Mouse (Mus musculus) kidney, adult 9 months (tissue): ENCODE results near the gene Ccdc90b.

ENCODE experiments used
- DNase-seq: peaks from one replicate; pipeline ENCODE4 v3.0.0; 2022

The Ccdc90b gene

GRCm38 (mm10) chr7:92560986-92561876 lies at the start of gene Ccdc90b:
Ccdc90b (plus strand) TSS chr7:92561149.
- DNase-seq = peak; percentile 95

DNA sequence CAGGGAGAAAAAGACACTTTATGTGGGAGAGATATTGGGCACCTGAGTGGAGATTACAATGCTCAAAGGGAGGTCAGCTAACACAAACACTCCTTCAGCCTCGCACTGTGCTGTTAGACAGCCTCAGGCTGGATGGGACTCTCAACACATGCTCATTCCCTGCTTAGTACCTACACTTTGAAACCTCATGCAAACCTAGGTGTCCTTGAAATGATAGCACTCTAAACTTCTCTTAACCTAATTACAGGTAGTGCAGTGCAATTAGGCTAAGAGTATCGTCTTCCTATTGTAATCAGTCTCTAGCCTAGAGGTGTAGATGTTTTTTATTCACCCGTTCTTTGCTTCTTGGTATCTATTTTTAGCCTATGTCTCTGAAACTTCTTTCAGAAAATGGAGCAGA lies 40.6 kb upstream of the Ccdc90b start:
- no peak for DNase-seq

GRCm38 (mm10) chr7:92520820-92521219 lies 40.1 kb upstream of the Ccdc90b start:
- peak; percentile 11 for DNase-seq

- no peak for DNase-seq
Measured at GRCm38 (mm10) chr7:92529245-92529644, 31.7 kb upstream of the Ccdc90b start.

DNA sequence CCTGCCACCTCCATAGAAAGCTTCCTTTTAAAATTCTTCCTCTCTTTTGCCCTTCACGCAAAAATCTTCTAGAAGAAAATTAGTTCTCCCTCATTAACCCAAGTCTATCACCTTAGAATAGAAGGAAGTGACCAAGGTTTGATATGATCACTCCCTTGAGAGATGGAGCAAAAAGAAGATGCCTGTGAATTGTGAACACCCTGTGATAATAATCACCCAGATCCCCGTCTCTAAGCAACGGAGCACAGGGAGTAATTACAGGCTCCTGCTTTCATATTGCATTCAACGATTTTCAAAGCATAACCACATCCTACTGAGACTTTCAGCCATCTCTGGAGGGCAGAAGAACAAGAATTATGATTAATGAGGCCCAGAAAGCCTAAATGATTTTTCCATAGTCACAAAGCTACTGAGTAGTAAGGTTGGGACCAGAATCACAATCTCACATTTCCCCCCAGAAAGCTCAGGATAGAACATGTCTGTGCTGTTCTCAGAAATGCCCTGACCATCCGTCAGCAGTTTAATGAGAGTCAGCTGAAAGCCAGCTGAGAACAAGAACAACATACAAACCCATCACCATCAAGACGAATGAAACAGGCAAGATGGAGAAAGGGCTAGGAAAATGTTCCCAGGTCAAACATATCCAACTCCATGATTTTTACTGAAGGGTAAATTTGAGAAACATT lies 28.5 kb upstream of the Ccdc90b start:
- DNase-seq = no peak

DNA sequence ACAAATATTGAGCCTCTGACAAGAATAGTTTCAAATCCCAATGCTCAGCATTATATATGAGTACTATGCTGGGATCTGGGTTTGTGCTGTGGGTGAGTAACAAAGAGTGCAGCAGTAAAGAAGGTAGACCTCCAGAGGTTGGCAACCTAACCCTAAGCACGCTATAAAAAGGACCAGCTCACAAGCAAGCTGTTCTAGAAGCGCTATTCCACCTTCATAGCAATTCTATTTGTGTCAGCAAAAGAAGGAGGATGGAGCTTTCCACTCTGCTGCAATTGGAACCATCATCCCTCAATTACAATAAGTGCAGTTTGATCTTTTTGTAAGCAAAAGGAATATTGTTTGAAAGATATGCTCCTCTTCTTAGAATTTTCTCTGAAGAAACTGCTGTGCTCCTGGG lies 14.2 kb upstream of the Ccdc90b start:
- no peak for DNase-seq

DNA sequence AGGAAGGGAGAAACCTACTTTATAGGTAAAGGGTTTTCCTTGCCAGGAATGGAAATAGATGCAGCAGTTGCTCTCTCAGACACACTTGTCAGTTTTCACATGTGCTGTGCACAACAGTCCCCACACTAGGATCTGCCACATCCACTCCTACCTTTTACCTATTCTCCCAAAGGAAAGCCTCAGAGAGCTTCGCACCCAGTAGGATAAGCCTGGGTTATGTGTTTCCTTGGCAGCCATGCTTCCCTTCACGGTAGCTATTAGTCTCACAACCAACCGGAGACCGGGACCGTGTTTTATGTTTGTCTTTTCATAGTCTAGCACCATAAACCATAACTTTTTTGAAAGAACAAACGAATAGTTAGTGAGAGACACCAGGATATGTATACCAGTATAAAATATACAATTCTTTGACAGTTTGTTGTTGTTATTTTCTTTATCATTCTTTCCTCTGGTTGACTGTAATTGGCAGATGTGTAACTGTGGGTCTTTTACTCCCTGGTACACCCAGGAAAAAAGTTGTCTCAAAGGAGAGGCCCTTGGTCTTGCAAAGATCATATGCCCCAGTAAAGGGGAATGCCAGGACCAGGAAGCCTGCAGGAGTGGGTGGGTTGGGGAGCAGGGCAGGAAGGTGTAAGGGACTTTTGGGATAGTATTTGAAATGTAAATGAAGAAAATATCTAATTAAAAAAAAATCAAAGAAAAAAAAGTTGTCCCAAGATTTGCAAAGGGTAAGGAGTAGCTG lies 10.5 kb upstream of the Ccdc90b start:
- DNase-seq = no peak

DNA sequence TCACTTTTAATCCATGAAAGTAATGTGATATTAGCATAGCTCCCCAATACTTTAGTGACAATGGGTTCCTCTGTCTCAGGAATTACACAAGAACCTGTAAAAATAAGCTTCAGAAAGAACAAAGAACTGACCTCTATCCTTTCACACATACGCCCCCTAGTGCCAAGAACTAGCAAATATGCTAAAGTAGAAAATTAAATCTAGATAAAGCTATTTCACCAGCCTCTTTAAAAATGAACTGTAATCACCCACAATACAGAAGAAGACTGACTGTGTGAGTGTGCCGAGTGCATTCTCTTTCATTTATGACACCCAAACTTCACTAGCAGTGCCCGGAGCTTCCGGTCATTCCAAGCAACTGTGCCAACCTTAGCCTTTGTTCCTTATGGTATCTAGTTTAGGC lies 10.0 kb upstream of the Ccdc90b start:
- peak; percentile 44 for DNase-seq

GRCm38 (mm10) chr7:92558744-92559143 lies 2.2 kb upstream of the Ccdc90b start:
- DNase-seq = no peak

GRCm38 (mm10) chr7:92566775-92567174 lies 5.8 kb downstream of the Ccdc90b start:
- DNase-seq = no peak

DNA sequence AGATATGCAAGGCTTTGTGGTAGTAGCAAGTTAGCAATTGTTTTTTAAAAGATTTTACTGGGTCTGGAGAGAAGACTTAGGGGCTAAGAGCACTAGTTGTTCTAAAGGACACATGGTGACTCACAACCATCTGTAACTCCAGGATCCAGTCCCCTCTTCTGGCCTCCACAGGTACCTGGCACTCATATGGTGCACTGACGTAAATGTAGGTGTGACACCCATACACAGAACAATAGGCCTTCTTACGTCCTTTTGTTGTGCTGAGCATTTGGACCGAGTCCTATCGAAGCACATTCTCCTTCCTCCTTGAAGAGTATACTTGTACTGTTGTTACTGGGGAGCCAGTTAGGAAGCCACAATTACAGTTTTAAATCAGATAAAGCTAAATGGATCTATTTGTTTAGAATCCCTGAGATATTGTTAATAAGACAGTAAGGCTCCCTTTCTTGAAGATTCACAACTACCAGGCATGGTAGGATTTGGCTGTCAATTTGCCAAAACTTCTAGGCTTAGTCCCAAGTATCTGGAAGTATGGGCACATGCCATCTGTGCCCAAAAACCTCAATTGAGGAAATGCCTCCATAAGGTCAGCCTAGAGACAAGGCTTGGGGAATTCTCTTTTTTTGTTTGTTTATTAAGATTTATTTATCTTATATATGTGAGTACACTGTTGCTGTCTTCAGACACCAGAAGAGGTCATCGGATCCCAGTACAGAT lies 19.7 kb downstream of the Ccdc90b start:
- DNase-seq = no peak

GRCm38 (mm10) chr7:92583567-92583966 lies 22.6 kb downstream of the Ccdc90b start:
- DNase-seq = no peak

- no peak for DNase-seq
Measured at GRCm38 (mm10) chr7:92589986-92590385, 29.0 kb downstream of the Ccdc90b start.

GRCm38 (mm10) chr7:92590842-92591241 lies 29.9 kb downstream of the Ccdc90b start:
- DNase-seq = peak; percentile 12

DNA sequence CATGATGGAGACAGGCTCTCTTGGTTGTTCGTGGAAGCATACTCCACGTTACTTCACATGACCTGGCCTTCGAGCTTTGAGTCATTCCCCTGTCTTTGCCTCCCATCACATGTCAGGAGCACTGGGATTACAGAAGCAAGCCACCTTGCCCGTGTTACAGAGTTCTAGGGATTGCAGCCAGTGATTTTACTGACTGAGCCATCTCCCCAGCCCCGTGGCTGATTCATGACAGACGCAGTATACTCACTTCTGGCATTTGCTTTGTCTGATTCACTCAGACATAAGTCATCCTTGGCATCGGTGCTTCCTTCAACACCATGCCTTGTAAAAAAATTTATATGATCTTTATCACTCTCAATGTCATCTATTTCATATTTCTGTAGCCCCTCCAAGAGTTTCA lies 44.0 kb downstream of the Ccdc90b start:
- no peak for DNase-seq

GRCm38 (mm10) chr7:92610830-92611229 lies 49.9 kb downstream of the Ccdc90b start:
- DNase-seq = no peak

DNA sequence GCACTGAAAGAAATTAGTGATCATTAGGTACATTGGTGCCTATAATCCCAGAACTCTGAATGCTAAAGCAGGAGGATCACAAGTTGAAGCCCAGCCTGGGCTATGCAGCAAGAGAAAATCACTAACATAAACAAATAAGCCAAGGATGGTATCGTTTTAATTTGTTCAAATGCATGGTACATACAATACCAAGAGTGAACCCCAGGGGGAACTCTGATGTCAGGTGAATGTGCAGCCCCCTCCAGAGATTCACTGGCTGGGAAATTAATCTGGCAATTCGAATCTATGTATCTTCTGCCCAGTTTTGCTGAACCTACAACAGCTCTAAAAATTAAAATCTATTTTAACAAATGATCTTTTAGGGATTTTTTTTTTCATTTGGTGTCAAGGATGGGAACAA lies 63.5 kb downstream of the Ccdc90b start:
- no peak for DNase-seq

- peak; percentile 36 for DNase-seq
Measured at GRCm38 (mm10) chr7:92630167-92630566, 69.2 kb downstream of the Ccdc90b start.
